Mouse (Mus musculus) midbrain, embryonic 14.5 days (tissue): ENCODE measurements around the gene Prdm16. TPM values are rescaled to one million over a fixed set of nuclear protein-coding genes. Genes with fewer than 3 reads are reported as not detected.

Experiments used
- ATAC-seq: fragments of 200-750 bp; cut with Nextera tagmentation; 2 replicates; pipeline ENCODE4 v1.8.0; 2017; ENCODE audit warnings: moderate number of reproducible peaks, moderate library complexity; ENCODE audit not compliant: low FRiP score, low TSS enrichment
- DNase-seq: peaks from one replicate; pipeline ENCODE4 v3.0.0-alpha.2; 2015
- H3K27ac ChIP-seq: fragments of 300-500 bp; sonication (generic); replicated peaks from 2 replicates; pipeline ENCODE4 v1.5.1; 2014; ENCODE audit warnings: mild to moderate bottlenecking, low read depth, low read length, moderate library complexity
- H3K27me3 ChIP-seq: fragments of 300-500 bp; sonication (generic); 2 replicates; pipeline ENCODE4 v1.6.1; 2014; ENCODE audit warnings: low read length, control low read depth, mixed read lengths; ENCODE audit not compliant: control insufficient read depth, insufficient read depth
- H3K36me3 ChIP-seq: fragments of 300-500 bp; sonication (generic); 2 replicates; pipeline ENCODE4 v1.6.1; 2014; ENCODE audit warnings: low read length, control low read depth; ENCODE audit not compliant: control insufficient read depth, insufficient read depth
- H3K4me1 ChIP-seq: fragments of 300-500 bp; sonication (generic); 2 replicates; pipeline ENCODE4 v1.6.1; 2014; ENCODE audit warnings: mild to moderate bottlenecking, antibody characterized with exemption, low read length, control low read depth; ENCODE audit not compliant: control insufficient read depth, insufficient read depth
- H3K4me2 ChIP-seq: fragments of 300-500 bp; sonication (generic); 2 replicates; pipeline ENCODE4 v1.6.1; 2014; ENCODE audit warnings: mild to moderate bottlenecking, low read length, moderate library complexity
- H3K4me3 ChIP-seq: fragments of 300-500 bp; sonication (generic); replicated peaks from 2 replicates; pipeline ENCODE4 v1.5.1; 2014; ENCODE audit warnings: low read depth, low read length
- H3K9ac ChIP-seq: fragments of 300-500 bp; sonication (generic); replicated peaks from 2 replicates; pipeline ENCODE4 v1.6.1; 2014; ENCODE audit warnings: mild to moderate bottlenecking, low read length, moderate library complexity
- H3K9me3 ChIP-seq: fragments of 300-500 bp; sonication (generic); 2 replicates; pipeline ENCODE4 v1.6.1; 2016; ENCODE audit warnings: low read length, control low read depth, mixed read lengths; ENCODE audit not compliant: control insufficient read depth
- WGBS: fragments of 180-500 bp; shearing (Covaris S2); extraction: QIAGEN DNeasy Blood & Tissue Kit; methylation state at CpG from one replicate; pipeline ENCODE4 v1.1.7; 2014; 5-methylcytosine and 5-hydroxymethylcytosine counted together
- polyA plus RNA-seq: library from polyadenylated mRNA; unstranded; fragments of >200 nt; fragmentation: Nextera tagmentation; extraction: Ambion mirVana; gene quantifications from 2 replicates; pipeline ENCODE4 v1.2.1, GENCODE M21; 2014

The Prdm16 gene
- polyA plus RNA-seq, 1 experiment from 2014 or later: 10.1 TPM

- no peak overlapping the region for H3K9ac ChIP-seq
- no peak overlapping the region for H3K27ac ChIP-seq
- no peaks in the 10 kb centered on the region for H3K4me1 ChIP-seq
- H3K4me2 ChIP-seq: no peak overlapping the region
- WGBS: 4% methylated on average over 6 of the region's 6 CpGs
- H3K27me3 ChIP-seq: peaks cover 66% of the 10 kb centered on the region
- no peak overlapping the region for H3K4me3 ChIP-seq
- no peak for ATAC-seq
- H3K9me3 ChIP-seq: peaks cover 12% of the 10 kb centered on the region
- DNase-seq: no peak
- H3K36me3 ChIP-seq: no peaks in the 10 kb centered on the region
Measured at GRCm38 (mm10) chr4:154642496-154642895, 5.8 kb upstream of the Prdm16 start.

- Histone ChIP-seq H3K9ac (no peak overlapping the region), H3K27ac (no peak overlapping the region), H3K4me3 (no peak overlapping the region), H3K36me3 (no peaks in the 10 kb centered on the region), H3K4me1 (no peaks in the 10 kb centered on the region), H3K27me3 (peaks cover 74% of the 10 kb centered on the region), H3K4me2 (no peak overlapping the region), H3K9me3 (0 out of 2 replicates have a peak, but pooled peaks cover 3% of the 10 kb centered on the region)
- WGBS: 1% methylated on average over 32 of the region's 32 CpGs
- no peak for ATAC-seq
- DNase-seq: peak; percentile 60
Measured at GRCm38 (mm10) chr4:154641296-154642110, 4.8 kb upstream of the Prdm16 start.

- whole genome bisulfite sequencing: 4% methylated on average over 20 of the region's 20 CpGs
- DNase-seq (peak; percentile 64), ATAC-seq (no peak)
- Histone ChIP-seq H3K36me3 (no peaks in the 10 kb centered on the region), H3K4me1 (no peaks in the 10 kb centered on the region; the same call in 1 of the 2 replicates), H3K4me3 (no peak overlapping the region), H3K27me3 (peaks cover 78% of the 10 kb centered on the region), H3K9ac (no peak overlapping the region), H3K9me3 (no peaks in the 10 kb centered on the region), H3K4me2 (no peak overlapping the region), H3K27ac (no peak overlapping the region)
Measured at GRCm38 (mm10) chr4:154640443-154641295, 4.0 kb upstream of the Prdm16 start.

GRCm38 (mm10) chr4:154639591-154640442 lies 3.1 kb upstream of the Prdm16 start:
- 6% methylated on average over 13 of the region's 13 CpGs for WGBS
- Histone ChIP-seq H3K4me3 (no peak overlapping the region), H3K9ac (no peak overlapping the region), H3K36me3 (no peaks in the 10 kb centered on the region), H3K9me3 (no peaks in the 10 kb centered on the region), H3K27me3 (peaks cover 81% of the 10 kb centered on the region), H3K27ac (no peak overlapping the region), H3K4me2 (no peak overlapping the region), H3K4me1 (peaks cover 3% of the 10 kb centered on the region)
- DNase-seq (peak; percentile 30), ATAC-seq (no peak)

GRCm38 (mm10) chr4:154639126-154639525 lies 2.5 kb upstream of the Prdm16 start:
- no peaks in the 10 kb centered on the region for H3K9me3 ChIP-seq
- no peak overlapping the region for H3K4me2 ChIP-seq
- ATAC-seq (no peak), DNase-seq (peak; percentile 35)
- H3K36me3 ChIP-seq: no peaks in the 10 kb centered on the region
- H3K4me1 ChIP-seq: peaks cover 3% of the 10 kb centered on the region
- H3K27ac ChIP-seq: no peak overlapping the region
- H3K4me3 ChIP-seq: no peak overlapping the region
- H3K9ac ChIP-seq: no peak overlapping the region
- 2% methylated on average over 7 of the region's 7 CpGs for WGBS
- H3K27me3 ChIP-seq: peaks cover 85% of the 10 kb centered on the region

GRCm38 (mm10) chr4:154638320-154638886 lies 1.7 kb upstream of the Prdm16 start:
- no peak overlapping the region for H3K4me3 ChIP-seq
- DNase-seq (peak; percentile 46), ATAC-seq (no peak)
- H3K9ac ChIP-seq: no peak overlapping the region
- no peaks in the 10 kb centered on the region for H3K36me3 ChIP-seq
- peaks cover 85% of the 10 kb centered on the region for H3K27me3 ChIP-seq
- peak overlapping the region; percentile 64; the same call in 1 of the 2 replicates for H3K4me2 ChIP-seq
- no peaks in the 10 kb centered on the region for H3K9me3 ChIP-seq
- no peak overlapping the region for H3K27ac ChIP-seq
- WGBS: 5% methylated on average over 15 of the region's 15 CpGs
- H3K4me1 ChIP-seq: peaks cover 3% of the 10 kb centered on the region

- Histone ChIP-seq H3K4me1 (peaks cover 3% of the 10 kb centered on the region), H3K27ac (0 out of 2 replicates have a peak overlapping the region, but pooled peaks have one; percentile 41), H3K9ac (peak overlapping the region; percentile 36; the same call in 1 of the 2 replicates), H3K4me2 (peak overlapping the region; percentile 64), H3K27me3 (peaks cover 84% of the 10 kb centered on the region), H3K36me3 (no peaks in the 10 kb centered on the region), H3K4me3 (peak overlapping the region; percentile 41), H3K9me3 (no peaks in the 10 kb centered on the region)
- DNase-seq (peak; percentile 61), ATAC-seq (no peak)
- under 1% methylated on average over 71 of the region's 73 CpGs for WGBS
Measured at GRCm38 (mm10) chr4:154637468-154638319, 1.0 kb upstream of the Prdm16 start.
